Mouse (Mus musculus) left cerebral cortex, adult 18-20 months (tissue): ENCODE data around the gene Pde7b. TPM values are rescaled to one million over a fixed set of nuclear protein-coding genes. Genes with fewer than 3 reads are reported as not detected.
"Not testable (repeated sequence)": the region's sequence is repeated elsewhere in the genome, so short reads cannot be mapped to it uniquely, and the experiment has no call there.

Experiments used
- DNase-seq, 2 experiments: peaks; one replicate each; pipeline ENCODE4 v3.0.0; 2021 to 2022; ENCODE audit warnings: low spot score in 2 of 2, mixed read lengths in 1 of 2
- total RNA-seq, 2 experiments: library from RNA; stranded (reverse); gene quantifications; 2 replicates each; pipeline ENCODE4 v1.2.3; 2021

The Pde7b gene
- total RNA-seq, 2 experiments from 2014 or later: 60.8 to 67.0 TPM

- no peak for DNase-seq
Observed at GRCm38 (mm10) chr10:20556477-20556876, 168.4 kb downstream of the Pde7b start.

GRCm38 (mm10) chr10:20551341-20551740 is 173.5 kb downstream of the Pde7b start:
- no peak for DNase-seq

DNA sequence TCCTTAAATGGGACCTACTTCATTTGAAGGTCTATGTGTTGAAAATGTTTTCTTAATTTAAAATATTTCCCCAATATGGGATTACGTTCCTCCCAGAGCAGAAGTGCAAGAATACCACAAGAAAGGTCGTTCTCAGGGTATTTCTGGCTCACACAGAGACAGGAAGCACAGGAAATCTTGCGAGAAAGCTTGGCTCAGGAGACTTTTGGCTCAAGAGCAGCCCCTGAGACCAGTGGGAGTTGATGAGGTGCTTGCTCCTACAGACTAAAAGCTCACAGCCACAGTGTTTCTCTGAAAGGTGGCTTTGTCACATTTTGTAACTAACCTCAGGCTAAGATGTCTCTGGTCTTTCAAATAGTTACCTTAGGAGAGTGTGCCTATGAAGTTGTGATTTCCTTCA is 174.1 kb downstream of the Pde7b start:
- no peak for DNase-seq

GRCm38 (mm10) chr10:20550161-20550560 is 174.7 kb downstream of the Pde7b start:
- no peak for DNase-seq

GRCm38 (mm10) chr10:20548833-20549710 is 175.8 kb downstream of the Pde7b start:
- no peak for DNase-seq

DNA sequence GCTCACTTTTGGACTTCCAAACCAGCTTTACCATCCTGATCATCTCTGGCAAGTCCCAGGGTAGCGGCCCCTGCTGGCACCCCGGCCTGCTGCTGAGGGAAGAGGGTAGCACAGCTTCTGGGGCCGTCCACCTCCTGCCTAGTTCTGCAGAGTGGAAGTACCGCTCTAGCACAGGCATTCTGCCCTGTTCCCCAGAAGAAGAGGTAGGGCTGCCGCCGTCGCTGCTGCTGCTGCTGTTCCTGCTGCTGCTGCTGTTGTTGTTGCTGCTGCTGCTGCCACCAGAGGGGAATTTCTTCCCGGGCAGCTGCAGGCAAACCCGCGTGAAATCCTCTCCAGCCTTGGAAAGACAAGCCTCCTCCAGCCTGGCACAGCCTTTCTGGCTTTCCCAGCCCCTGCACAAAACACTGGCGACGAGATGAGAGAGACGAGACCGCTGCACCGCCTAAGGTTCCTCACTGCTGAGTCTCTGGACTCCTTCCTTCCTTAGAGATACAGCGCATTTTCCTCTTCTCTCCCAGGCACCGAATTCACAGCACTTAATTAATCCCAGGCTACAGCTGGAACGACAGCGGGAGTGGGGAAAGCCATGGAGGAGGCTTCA is 176.8 kb downstream of the Pde7b start:
- DNase-seq: peak; percentile 34 to 46

DNA sequence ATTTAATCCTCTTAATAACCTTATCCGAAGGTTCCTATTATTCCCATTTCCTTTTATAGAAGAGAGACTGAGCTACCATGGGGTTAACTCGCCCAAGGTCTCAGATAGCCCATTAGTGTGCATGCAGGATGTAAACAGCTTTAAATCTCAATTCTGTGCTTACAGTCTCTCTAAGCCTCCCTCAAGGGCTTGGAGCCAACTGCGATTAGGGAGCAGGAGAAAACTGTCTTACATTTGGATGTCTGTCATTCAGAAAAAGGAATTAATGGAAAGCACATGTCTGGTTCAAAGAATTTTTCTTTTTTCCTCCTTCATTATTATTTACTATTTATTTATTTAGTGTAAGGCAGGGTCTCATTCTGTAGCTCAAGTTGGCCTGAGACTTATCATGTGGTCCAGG is 181.8 kb downstream of the Pde7b start:
- no peak for DNase-seq

DNA sequence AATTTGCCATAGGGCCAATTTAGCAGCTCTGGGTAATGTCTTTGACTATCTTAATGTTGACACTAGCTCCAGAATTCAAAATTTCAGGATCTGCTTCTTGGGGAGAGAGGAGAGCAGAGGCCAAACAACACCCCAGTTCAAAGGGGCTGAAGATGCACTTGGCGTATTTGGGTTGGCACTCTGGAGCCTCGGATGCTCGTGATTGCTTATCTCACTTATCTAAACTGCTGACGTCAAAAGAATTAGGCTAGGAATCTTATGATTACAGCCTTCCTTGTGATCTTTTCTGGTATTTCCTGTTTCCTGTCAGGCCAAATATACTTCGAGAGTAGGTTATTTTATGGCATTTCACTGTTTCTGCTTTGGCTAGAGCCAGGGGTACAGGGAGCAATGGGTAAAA is 191.1 kb downstream of the Pde7b start:
- no peak for DNase-seq

GRCm38 (mm10) chr10:20531921-20532320 is 193.0 kb downstream of the Pde7b start:
- DNase-seq: no peak

- DNase-seq: peak in 1 of 2 experiments; percentile 21
Observed at GRCm38 (mm10) chr10:20528544-20529411, 196.1 kb downstream of the Pde7b start.

DNA sequence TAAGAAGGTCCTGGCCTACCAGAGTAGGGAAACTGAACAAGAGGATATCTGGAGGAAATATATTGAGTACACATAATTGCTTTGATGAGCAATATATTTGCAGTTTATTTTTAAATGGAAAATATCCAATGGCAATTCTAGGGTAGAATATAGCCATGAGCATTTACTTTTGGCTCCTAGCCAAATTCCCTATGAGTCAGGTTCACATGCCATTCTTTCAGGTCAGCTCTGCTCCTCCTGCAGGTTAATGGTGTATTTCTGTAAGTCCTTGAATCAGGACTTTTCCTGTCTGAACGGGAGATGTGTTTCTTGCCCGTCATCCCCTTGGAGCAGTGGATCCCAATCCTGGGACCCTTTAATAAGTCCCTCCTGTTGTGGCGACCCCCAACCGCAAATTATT is 197.1 kb downstream of the Pde7b start:
- DNase-seq: no peak

- no peak for DNase-seq
Observed at GRCm38 (mm10) chr10:20518529-20518889, 206.4 kb downstream of the Pde7b start.

- not testable (repeated sequence) for DNase-seq
Observed at GRCm38 (mm10) chr10:20517756-20518528, 206.9 kb downstream of the Pde7b start.

DNA sequence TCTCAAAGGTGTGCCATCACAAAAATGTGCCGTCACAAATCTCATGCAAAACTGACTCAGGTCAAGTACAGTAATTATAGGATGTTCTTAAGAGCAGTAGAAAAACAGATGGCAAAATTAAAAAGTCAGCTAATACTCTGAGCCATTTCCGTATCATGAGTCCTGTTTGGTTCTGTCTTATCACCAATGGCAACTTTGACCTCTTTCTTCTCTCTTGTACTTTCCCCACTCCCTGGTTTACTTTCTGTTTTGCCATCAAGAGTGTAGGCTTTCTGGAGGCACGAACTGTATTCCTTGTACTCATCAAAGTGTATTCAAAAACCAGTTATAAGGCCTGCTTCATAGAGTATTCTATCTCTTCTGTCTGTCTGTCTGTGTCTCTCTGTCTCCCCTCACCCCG is 211.0 kb downstream of the Pde7b start:
- no peak for DNase-seq

DNA sequence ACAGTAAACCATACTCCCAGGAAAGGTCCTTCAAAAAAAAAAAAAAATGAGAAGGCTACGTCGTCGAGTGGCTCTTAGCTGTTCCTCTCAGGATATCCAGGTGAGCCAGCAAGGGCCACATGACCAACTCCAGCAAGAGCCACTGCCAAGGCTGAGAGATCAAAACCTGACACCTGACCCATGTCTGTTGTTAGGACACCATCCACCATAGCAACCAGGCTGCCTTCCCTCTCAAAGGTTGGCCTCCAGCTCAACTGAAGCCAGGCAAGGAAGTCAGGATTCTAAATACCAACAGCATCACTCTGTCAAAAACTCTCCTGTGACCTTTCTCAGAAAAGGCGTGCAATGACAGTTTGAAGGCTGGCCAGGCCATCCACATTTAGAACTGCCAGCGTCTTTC is 211.4 kb downstream of the Pde7b start:
- no peak for DNase-seq

GRCm38 (mm10) chr10:20509819-20510218 is 215.1 kb downstream of the Pde7b start:
- DNase-seq: no peak

DNA sequence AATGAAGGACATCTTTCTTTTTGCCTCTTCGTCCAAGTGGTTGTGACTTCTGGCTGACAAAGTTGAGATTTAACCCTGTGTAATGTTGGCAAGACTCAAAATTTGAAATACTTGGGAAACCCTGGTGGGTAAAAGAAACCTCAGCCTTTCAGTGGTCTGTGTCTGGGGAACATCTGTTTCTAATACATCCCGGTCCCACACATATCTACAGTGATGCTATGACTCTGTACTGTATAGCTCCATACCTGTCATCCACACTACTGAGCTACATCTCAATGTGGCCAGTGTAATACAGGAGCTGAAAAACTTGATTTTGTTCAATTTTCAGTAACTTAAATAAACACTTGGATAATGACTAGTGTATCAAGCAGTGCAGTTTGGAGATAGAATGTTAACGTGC is 216.4 kb downstream of the Pde7b start:
- DNase-seq: no peak

DNA sequence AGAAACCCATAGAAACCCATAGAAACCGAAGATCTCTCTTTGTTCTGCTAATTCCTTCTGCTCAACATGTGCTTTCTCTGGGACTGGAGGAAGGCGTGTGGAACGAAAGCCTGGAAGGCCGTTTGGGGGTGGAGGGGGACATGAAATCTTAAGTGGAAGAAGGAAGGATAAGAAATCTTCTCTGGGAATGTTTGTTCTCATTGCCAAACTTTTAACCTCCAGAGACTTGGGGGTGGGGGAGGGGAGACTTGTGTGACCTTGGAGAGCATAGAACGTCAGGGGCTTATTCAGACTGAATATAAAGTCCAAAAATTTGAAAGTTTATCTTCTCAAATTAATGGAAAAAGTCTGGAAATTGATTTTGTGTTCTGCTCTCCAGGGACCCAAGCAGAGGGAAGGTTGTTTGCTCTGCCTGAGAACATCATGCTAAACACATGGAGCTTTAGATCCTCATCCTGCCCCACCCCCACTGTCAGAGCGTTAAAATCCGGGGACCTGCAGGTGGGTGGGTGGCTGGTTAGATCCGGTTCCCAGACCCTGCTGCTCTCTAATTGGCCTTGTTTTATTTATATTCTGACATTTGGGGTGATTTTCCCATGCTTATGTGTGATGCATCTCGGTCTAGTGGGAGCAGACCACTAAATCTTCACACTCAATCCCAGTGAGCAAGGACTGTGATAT is 217.0 kb downstream of the Pde7b start:
- no peak for DNase-seq

GRCm38 (mm10) chr10:20507069-20507468 is 217.8 kb downstream of the Pde7b start:
- DNase-seq: no peak

GRCm38 (mm10) chr10:20505454-20505853 is 219.4 kb downstream of the Pde7b start:
- no peak for DNase-seq
